Mouse (Mus musculus) adrenal gland, postnatal 0 days (tissue): ENCODE data around the gene N4bp1. TPM values are rescaled to one million over a fixed set of nuclear protein-coding genes. Genes with fewer than 3 reads are reported as not detected.

Source experiments
- polyA plus RNA-seq: library from polyadenylated mRNA; unstranded; fragments of >200 nt; fragmentation: Nextera tagmentation; extraction: Ambion mirVana; gene quantifications from 2 replicates; pipeline ENCODE4 v1.2.1, GENCODE M21; 2015

The N4bp1 gene
- 5.0 and 7.3 TPM in 2 replicates for polyA plus RNA-seq

GRCm38 (mm10) chr8:86884489-86885463 is at the start of gene N4bp1:
Gene N4bp1, minus strand, starts transcription at chr8:86885258.

Other genes with a start within 250 kb of the N4bp1 start
- 7.7 and 8.8 TPM in 2 replicates for gene Gm10638, start 139.6 kb downstream of the N4bp1 start, polyA plus RNA-seq
- gene Siah1a, start 139.3 kb downstream of the N4bp1 start, polyA plus RNA-seq = 44.9 and 45.7 TPM in 2 replicates